Mouse (Mus musculus) forebrain, embryonic 16.5 days (tissue): ENCODE measurements around the gene Zfp710. TPM values are rescaled to one million over a fixed set of nuclear protein-coding genes. Genes with fewer than 3 reads are reported as not detected.
"Not testable (repeated sequence)": the region's sequence is repeated elsewhere in the genome, so short reads cannot be mapped to it uniquely, and the experiment has no call there.

Experiments
- ATAC-seq: fragments of 200-750 bp; cut with Nextera tagmentation; 2 replicates; pipeline ENCODE4 v1.8.0; 2017; ENCODE audit warnings: mild to moderate bottlenecking, moderate library complexity
- H3K27ac ChIP-seq: fragments of 300-500 bp; sonication (generic); 2 replicates; pipeline ENCODE4 v1.5.1; 2014; ENCODE audit warnings: low read length, control low read depth
- H3K27me3 ChIP-seq: fragments of 300-500 bp; sonication (generic); replicated peaks from 2 replicates; pipeline ENCODE4 v1.6.1; 2014; ENCODE audit warnings: low read length; ENCODE audit not compliant: control insufficient read depth, insufficient read depth
- H3K36me3 ChIP-seq: fragments of 300-500 bp; sonication (generic); 2 replicates; pipeline ENCODE4 v1.6.1; 2014; ENCODE audit not compliant: control insufficient read depth, insufficient read depth
- H3K4me1 ChIP-seq: fragments of 300-500 bp; sonication (generic); replicated peaks from 2 replicates; pipeline ENCODE4 v1.6.1; 2014; ENCODE audit warnings: low read length; ENCODE audit not compliant: control insufficient read depth, insufficient read depth
- H3K4me2 ChIP-seq: fragments of 300-500 bp; sonication (generic); 2 replicates; pipeline ENCODE4 v1.6.1; 2014; ENCODE audit warnings: mild to moderate bottlenecking, low read length, control low read depth
- H3K4me3 ChIP-seq: fragments of 300-500 bp; sonication (generic); replicated peaks from 2 replicates; pipeline ENCODE4 v1.5.1; 2014; ENCODE audit warnings: mild to moderate bottlenecking, low read length, control low read depth
- H3K9ac ChIP-seq: fragments of 300-500 bp; sonication (generic); replicated peaks from 2 replicates; pipeline ENCODE4 v1.6.1; 2014; ENCODE audit warnings: low read depth, low read length, control low read depth
- H3K9me3 ChIP-seq: fragments of 300-500 bp; sonication (generic); 2 replicates; pipeline ENCODE4 v1.6.1; 2016; ENCODE audit warnings: low read length; ENCODE audit not compliant: control insufficient read depth
- WGBS: fragments of 180-500 bp; shearing (Covaris S2); extraction: QIAGEN DNeasy Blood & Tissue Kit; methylation state at CpG from one replicate; pipeline ENCODE4 v1.1.7; 2014; 5-methylcytosine and 5-hydroxymethylcytosine counted together
- polyA plus RNA-seq: library from polyadenylated mRNA; unstranded; fragments of >200 nt; fragmentation: Nextera tagmentation; extraction: Ambion mirVana; gene quantifications from 2 replicates; pipeline ENCODE4 v1.2.1, GENCODE M21; 2015

The Zfp710 gene
- polyA plus RNA-seq, 1 experiment from 2014 or later, result 18.7 TPM

DNA sequence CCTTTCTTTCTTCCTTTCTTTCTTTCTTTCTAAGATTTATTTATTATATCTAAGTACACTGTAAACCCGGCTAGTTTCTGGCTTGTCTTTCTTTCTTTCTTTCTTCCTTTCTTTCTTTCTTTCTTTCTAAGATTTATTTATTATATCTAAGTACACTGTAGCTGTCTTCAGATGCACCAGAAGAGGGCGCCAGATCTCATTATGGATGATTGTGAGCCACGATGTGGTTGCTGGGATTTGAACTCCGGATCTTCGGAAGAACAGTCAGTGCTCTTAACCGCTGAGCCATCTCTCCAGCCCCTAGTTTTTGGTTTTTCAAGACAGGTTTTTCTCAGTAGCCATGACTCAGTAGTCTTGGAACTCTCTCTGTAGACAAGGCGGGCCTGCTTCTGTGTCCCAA lies 106.7 kb downstream of the Zfp710 start:
- not testable (repeated sequence) for H3K9ac ChIP-seq, H3K9me3 ChIP-seq, H3K4me3 ChIP-seq, H3K4me2 ChIP-seq, H3K36me3 ChIP-seq, H3K27ac ChIP-seq, H3K27me3 ChIP-seq, ATAC-seq
- 66% methylated on average over 7 of the region's 7 CpGs for WGBS
- peaks cover 11% of the 10 kb centered on the region for H3K4me1 ChIP-seq

DNA sequence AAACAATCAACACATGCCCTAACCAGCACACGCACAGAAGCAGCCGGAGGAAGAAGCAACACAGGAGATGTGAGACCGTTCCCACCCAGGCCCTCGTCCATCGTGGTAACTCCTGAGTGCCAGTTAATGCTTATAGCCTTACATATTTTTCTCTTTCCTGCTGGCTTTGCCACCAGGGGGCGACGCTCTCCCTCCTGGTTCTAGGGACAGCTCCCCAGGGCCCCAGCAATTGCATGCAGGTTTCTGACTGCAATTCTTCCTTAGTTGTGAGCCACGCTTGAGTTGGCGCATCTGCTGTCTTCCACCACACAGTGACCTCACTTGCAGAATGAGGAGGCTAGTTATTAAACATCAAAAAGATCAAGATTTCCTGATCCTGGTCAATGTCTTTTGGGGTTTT lies 107.9 kb downstream of the Zfp710 start:
- WGBS, result 44% methylated on average over 9 of the region's 9 CpGs
- ATAC-seq, result no peak
- Histone ChIP-seq H3K9ac (no peak overlapping the region), H3K36me3 (no peaks in the 10 kb centered on the region), H3K27ac (no peak overlapping the region), H3K27me3 (no peaks in the 10 kb centered on the region), H3K4me2 (no peak overlapping the region), H3K9me3 (peaks cover 3% of the 10 kb centered on the region; the same call in 1 of the 2 replicates), H3K4me3 (no peak overlapping the region), H3K4me1 (peaks cover 11% of the 10 kb centered on the region)

DNA sequence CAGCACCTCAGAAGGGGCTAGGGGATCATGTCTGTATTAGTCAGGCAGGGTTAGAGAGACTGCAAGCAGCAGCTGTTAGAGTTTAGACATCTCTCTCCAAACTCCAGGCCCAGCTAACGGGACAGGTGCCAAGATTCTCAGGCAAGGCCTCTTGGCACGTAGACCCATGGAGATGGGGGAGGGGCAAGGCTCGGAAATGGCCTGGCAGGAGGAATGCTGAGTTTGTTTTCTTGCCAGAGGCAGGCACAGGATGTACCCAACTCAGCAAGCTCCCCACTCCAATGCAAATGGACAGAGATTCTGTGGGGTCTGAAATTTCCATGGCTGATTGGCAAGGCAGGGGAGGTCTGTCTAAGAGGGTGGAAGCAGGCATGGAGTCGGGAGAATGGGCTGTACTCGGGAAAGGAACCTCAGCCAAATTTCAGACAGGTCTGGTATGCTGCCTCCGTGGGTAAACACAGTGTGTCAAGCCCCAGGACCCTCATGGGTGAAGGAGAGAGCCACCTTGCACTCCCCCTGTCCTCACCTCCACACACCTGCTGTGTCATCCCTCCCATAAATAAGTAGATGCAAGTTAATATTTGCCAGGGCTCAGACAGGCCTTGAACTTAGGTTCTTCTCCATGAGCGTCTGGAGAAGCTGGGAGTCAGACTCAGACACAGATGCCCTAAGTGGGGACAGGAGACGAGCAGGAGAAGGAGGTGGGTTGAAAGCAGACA lies 110.0 kb downstream of the Zfp710 start:
- 19% methylated on average over 8 of the region's 8 CpGs for WGBS
- Histone ChIP-seq H3K27ac (peak overlapping the region; percentile 43), H3K36me3 (no peaks in the 10 kb centered on the region), H3K4me2 (no peak overlapping the region), H3K4me1 (peaks cover 11% of the 10 kb centered on the region), H3K27me3 (no peaks in the 10 kb centered on the region), H3K9me3 (peaks cover 3% of the 10 kb centered on the region; the same call in 1 of the 2 replicates), H3K9ac (no peak overlapping the region), H3K4me3 (no peak overlapping the region)
- peak; percentile 86 for ATAC-seq

DNA sequence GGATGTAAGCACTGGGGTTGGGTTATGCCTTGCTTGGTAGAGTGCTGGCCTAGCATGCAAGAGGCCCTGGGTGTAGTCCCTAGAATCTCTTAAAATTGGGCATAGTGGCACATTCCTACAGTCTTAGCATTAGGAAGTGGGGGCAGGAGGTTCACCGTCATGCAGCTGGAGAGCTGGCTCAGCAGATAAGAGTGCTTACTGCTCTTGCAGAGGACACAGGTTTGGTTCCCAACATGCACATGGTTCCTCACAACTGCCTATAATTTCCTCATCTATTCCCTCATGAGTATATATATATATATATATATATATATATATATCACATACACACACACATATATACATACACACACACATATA lies 110.5 kb downstream of the Zfp710 start:
- H3K9ac ChIP-seq, result no peak overlapping the region
- WGBS, result 91% methylated on average over 1 of the region's 1 CpGs
- H3K27me3 ChIP-seq, result no peaks in the 10 kb centered on the region
- peaks cover 11% of the 10 kb centered on the region for H3K4me1 ChIP-seq
- peaks cover 3% of the 10 kb centered on the region; the same call in 1 of the 2 replicates for H3K9me3 ChIP-seq
- ATAC-seq, result no peak
- no peak overlapping the region for H3K4me3 ChIP-seq
- H3K27ac ChIP-seq, result no peak overlapping the region
- no peak overlapping the region for H3K4me2 ChIP-seq
- H3K36me3 ChIP-seq, result no peaks in the 10 kb centered on the region

DNA sequence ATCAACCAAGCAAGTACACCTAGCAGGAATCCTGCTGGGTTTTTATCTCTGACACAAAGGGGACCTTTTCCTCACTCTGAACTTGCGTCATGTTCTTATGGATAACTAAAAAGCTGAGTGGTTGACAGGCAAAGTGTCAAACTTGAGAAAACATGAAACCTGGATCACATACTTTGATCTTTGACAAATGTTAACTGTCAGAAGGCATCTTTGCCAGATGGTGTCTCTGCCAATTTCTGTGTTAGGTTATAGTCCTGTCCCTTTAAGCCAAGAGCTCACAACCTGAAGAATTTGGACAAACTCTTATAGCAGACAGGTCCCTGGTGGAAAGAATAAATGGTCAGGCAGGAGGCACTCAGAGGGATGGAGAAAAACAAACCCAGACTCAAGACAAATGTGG lies 113.8 kb downstream of the Zfp710 start:
- peaks cover 3% of the 10 kb centered on the region; the same call in 1 of the 2 replicates for H3K9me3 ChIP-seq
- H3K36me3 ChIP-seq, result no peaks in the 10 kb centered on the region
- no peak overlapping the region for H3K9ac ChIP-seq
- H3K4me2 ChIP-seq, result no peak overlapping the region
- H3K27ac ChIP-seq, result no peak overlapping the region
- no peak overlapping the region for H3K4me3 ChIP-seq
- WGBS, result 64% methylated on average over 1 of the region's 1 CpGs
- H3K4me1 ChIP-seq, result peaks cover 16% of the 10 kb centered on the region
- no peak for ATAC-seq
- no peaks in the 10 kb centered on the region for H3K27me3 ChIP-seq

DNA sequence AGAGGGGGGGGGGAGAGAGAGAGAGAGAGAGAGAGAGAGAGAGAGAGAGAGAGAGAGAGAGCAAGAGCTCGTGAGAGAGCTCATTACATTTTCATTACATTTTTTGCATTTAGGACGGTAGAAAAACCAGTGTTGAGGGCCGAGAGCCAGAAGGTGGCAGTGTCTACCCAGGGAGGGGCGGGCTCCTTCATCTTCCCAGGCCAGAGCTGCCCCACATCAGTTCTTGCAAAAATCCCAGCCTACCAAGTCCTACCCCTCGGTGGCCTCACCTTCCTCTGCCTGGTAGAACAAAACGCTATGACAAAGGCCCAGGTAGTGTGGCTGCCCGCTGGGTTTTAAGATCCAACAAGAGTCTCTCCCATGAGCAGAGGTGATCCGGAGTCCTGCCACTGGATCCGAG lies 116.2 kb downstream of the Zfp710 start:
- no peaks in the 10 kb centered on the region for H3K27me3 ChIP-seq
- no peak overlapping the region for H3K4me2 ChIP-seq
- no peak overlapping the region for H3K9ac ChIP-seq
- WGBS, result 11% methylated on average over 9 of the region's 9 CpGs
- H3K27ac ChIP-seq, result no peak overlapping the region
- no peaks in the 10 kb centered on the region for H3K36me3 ChIP-seq
- peaks cover 3% of the 10 kb centered on the region; the same call in 1 of the 2 replicates for H3K9me3 ChIP-seq
- peaks cover 14% of the 10 kb centered on the region for H3K4me1 ChIP-seq
- ATAC-seq, result peak; percentile 77
- H3K4me3 ChIP-seq, result no peak overlapping the region

Other genes starting within 250 kb of the Zfp710 start
- not detected in 2 replicates for gene Mesp1, start 231.0 kb upstream of the Zfp710 start, polyA plus RNA-seq
- 1.5 and 2.0 TPM in 2 replicates for gene Mesp2, start 214.1 kb upstream of the Zfp710 start, polyA plus RNA-seq
- 2.1 and 3.6 TPM in 2 replicates for gene Anpep, start 163.8 kb upstream of the Zfp710 start, polyA plus RNA-seq
- gene Ap3s2, start 104.2 kb upstream of the Zfp710 start, polyA plus RNA-seq, result 45.1 and 48.7 TPM in 2 replicates
- gene Arpin, start 89.5 kb upstream of the Zfp710 start, polyA plus RNA-seq, result 12.5 and 14.4 TPM in 2 replicates
- 286 and 298 TPM in 2 replicates for gene Idh2, start 90.6 kb downstream of the Zfp710 start, polyA plus RNA-seq
- 20.6 and 26.6 TPM in 2 replicates for gene Sema4b, start 162.0 kb downstream of the Zfp710 start, polyA plus RNA-seq
- gene Cib1, start 208.0 kb downstream of the Zfp710 start, polyA plus RNA-seq, result 26.5 and 26.7 TPM in 2 replicates
- 3.4 and 3.9 TPM in 2 replicates for gene Gdpgp1, start 208.1 kb downstream of the Zfp710 start, polyA plus RNA-seq
- 1.0 and 1.2 TPM in 2 replicates for gene Ttll13, start 221.6 kb downstream of the Zfp710 start, polyA plus RNA-seq
- gene Ngrn, start 236.4 kb downstream of the Zfp710 start, polyA plus RNA-seq, result 66.9 and 67.9 TPM in 2 replicates
- 17.9 and 27.0 TPM in 2 replicates for gene Vps33b, start 244.8 kb downstream of the Zfp710 start, polyA plus RNA-seq